22 mouse cellular contexts compared by ENCODE assay signal in the genomic region with DNA sequence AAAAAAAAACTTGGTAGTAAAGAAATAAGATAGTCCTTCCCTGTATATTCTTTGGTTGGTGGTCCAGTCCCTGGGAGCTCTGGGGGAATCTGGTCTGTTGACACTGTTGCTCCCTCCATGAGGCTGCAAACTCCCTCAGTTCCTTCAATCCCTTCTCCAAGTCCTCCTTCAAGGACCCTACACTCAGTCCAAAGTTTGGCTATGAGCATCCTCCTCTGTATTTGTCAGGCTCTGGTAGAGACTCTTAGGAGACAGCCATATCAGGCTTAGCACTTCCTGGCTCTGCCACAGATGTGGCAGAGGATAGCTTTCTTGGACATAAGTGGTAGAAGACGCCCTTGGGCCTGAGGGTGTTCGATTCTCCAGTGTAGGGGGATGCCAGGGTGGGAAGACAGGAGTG.
"Had no signal": no experiment of that assay in that cellular context is flagged by ENCODE, and none has a peak within 500 bp of the region (broad histone marks: within the 10 kb centered on the region; RNA-seq: fewer than 3 reads in every experiment).

No protein-coding gene starts in this region.

- H3K9me3 ChIP-seq: heart, embryonic 13.5 days; heart, embryonic 15.5 days; hindbrain, embryonic 13.5 days; hindbrain, embryonic 15.5 days; limb, embryonic 10.5 days; limb, embryonic 12.5 days; liver, embryonic 13.5 days had no signal

- DNase-seq: gastrocnemius, postnatal 14 days; gastrocnemius, postnatal 36 days; heart, adult 18-20 months; kidney, adult 18-20 months; kidney, adult 8-10 months; kidney, postnatal 10 days; kidney, postnatal 25 days; kidney, postnatal 4 days; liver; liver, embryonic 13.5 days had no signal

- H3K36me3 ChIP-seq: heart, embryonic 13.5 days; heart, embryonic 15.5 days; hindbrain, embryonic 13.5 days; hindbrain, embryonic 15.5 days; limb, embryonic 10.5 days; limb, embryonic 12.5 days; liver, embryonic 13.5 days had no signal

- H3K4me1 ChIP-seq: heart, embryonic 13.5 days; heart, embryonic 15.5 days; hindbrain, embryonic 13.5 days; hindbrain, embryonic 15.5 days; limb, embryonic 10.5 days; limb, embryonic 12.5 days; liver, embryonic 13.5 days had no signal

- ATAC-seq: hindbrain, postnatal 0 days; intestine, postnatal 0 days had no signal

- H3K9ac ChIP-seq: heart, embryonic 13.5 days; heart, embryonic 15.5 days; hindbrain, embryonic 13.5 days; hindbrain, embryonic 15.5 days; limb, embryonic 12.5 days; liver, embryonic 13.5 days had no signal

- H3K27me3 ChIP-seq: heart, embryonic 13.5 days; heart, embryonic 15.5 days; hindbrain, embryonic 13.5 days; hindbrain, embryonic 15.5 days; limb, embryonic 12.5 days; liver, embryonic 13.5 days had no signal

- H3K4me3 ChIP-seq: heart, embryonic 13.5 days; heart, embryonic 15.5 days; hindbrain, embryonic 13.5 days; hindbrain, embryonic 15.5 days; layer of hippocampus, adult 2 months; left cerebral cortex, adult 2 months; limb, embryonic 10.5 days; limb, embryonic 12.5 days; liver, embryonic 13.5 days had no signal

- H3K4me2 ChIP-seq: heart, embryonic 11.5 days; heart, embryonic 13.5 days; heart, embryonic 15.5 days; hindbrain, embryonic 13.5 days; hindbrain, embryonic 15.5 days; limb, embryonic 12.5 days; liver, embryonic 11.5 days; liver, embryonic 13.5 days had no signal

- H3K27ac ChIP-seq: heart, embryonic 13.5 days; heart, embryonic 15.5 days; hindbrain, embryonic 13.5 days; hindbrain, embryonic 15.5 days; hindbrain, postnatal 0 days; layer of hippocampus, adult 2 months; left cerebral cortex, adult 2 months; limb, embryonic 10.5 days; limb, embryonic 12.5 days; liver, embryonic 13.5 days had no signal
